Mouse (Mus musculus): Measurements from ENCODE around the gene Eif4g1. TPM values are rescaled to one million over a fixed set of nuclear protein-coding genes. Genes with fewer than 3 reads are reported as not detected.

Gene Eif4g1
- polyA plus RNA-seq, 1 experiment from 2014 or later, result 177 TPM

DNA sequence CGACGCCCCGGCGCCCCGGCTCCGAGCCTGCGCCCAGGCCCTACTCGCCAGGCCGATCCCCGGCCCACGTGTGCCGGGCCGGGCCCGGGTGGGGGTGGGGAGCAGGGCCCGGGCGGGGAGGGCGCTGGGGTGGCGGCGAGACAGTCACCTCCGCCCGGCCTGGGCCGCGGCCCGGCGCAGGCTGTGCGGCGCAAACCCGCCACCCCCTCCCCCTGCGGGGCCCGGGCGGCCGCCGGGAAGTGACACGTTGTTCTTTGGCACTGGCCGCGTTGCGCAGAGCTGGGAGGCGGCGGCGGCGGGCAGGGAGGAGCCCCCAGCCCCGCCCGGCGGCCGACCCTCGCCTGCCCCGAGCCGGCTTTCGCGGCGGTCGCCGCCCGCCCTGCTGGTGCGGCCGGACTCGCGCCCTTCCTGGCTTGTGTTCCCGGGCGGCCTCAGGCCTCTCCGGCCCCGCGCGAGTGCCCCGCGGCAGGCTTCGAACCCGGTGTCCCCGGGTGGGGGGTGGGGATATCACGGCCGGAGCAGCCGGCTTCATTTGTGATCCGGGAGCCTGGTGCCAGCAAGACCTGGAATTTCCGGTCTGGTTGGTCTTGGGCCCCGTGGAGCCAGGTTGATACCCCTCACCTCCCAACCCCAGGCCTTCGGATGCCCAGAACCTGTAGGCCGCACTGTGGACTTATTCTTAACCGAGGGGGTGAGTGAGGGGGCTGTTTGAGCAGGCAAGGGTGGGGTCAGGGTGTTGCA is 5.0 kb downstream of the Eif4g1 start:
- Histone ChIP-seq H3K9me3 (replicated peaks) (no peaks in the 10 kb centered on the region), H3K4me2 (replicated peaks) (peak overlapping the region; percentile 95), H3K27me3 (no peaks in the 10 kb centered on the region), H3K27ac (replicated peaks) (peak overlapping the region; percentile 91), H3K9ac (peak overlapping the region; percentile 75), H3K36me3 (peaks cover 33% of the 10 kb centered on the region), H3K4me3 (replicated peaks) (peak overlapping the region; percentile 69), H3K4me1 (peaks cover 29% of the 10 kb centered on the region)
- under 1% methylated on average over 59 of the region's 78 CpGs for WGBS
- ATAC-seq (ENCODE audit: insufficient number of reproducible peaks, low FRiP score, low TSS enrichment, low read depth), result peak; percentile 79; the same call in 1 of the 2 replicates

- H3K9me3 ChIP-seq (replicated peaks), result no peaks in the 10 kb centered on the region
- peak overlapping the region; percentile 75 for H3K9ac ChIP-seq
- H3K4me1 ChIP-seq, result peaks cover 29% of the 10 kb centered on the region
- peak overlapping the region; percentile 91 for H3K27ac ChIP-seq (replicated peaks)
- H3K4me2 ChIP-seq (replicated peaks), result peak overlapping the region; percentile 95
- 4% methylated on average over 14 of the region's 14 CpGs for WGBS
- no peaks in the 10 kb centered on the region for H3K27me3 ChIP-seq
- no peak for ATAC-seq (ENCODE audit: insufficient number of reproducible peaks, low FRiP score, low TSS enrichment, low read depth)
- peak overlapping the region; percentile 69 for H3K4me3 ChIP-seq (replicated peaks)
- H3K36me3 ChIP-seq, result peaks cover 39% of the 10 kb centered on the region
Measured at GRCm38 (mm10) chr16:20673706-20674303, 5.7 kb downstream of the Eif4g1 start.

GRCm38 (mm10) chr16:20675213-20675612 is 7.1 kb downstream of the Eif4g1 start:
- H3K27ac ChIP-seq (replicated peaks), result no peak overlapping the region
- H3K4me3 ChIP-seq (replicated peaks), result 0 out of 2 replicates have a peak overlapping the region, but pooled peaks have one; percentile 69
- WGBS, result 94% methylated on average over 6 of the region's 6 CpGs

DNA sequence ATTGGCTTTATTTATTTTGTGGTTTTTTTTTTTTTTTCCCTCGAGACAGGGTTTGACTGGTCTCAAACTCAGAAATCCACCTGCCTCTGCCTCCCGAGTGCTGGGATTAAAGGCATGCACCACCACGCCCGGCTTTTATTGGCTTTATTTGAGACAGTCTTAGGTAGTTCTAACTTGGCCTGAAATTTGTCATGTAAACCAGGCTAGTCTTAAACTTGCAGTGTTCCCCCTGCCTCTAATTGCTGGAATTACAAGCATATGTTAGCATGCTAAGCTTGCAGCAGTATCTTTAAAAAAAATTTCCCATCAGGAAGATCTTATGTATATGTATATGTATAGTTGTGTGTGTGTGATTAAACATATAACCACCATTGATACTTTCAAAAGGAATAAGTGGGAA is 8.6 kb downstream of the Eif4g1 start:
- H3K9me3 ChIP-seq (replicated peaks), result no peaks in the 10 kb centered on the region
- H3K4me3 ChIP-seq (replicated peaks), result no peak overlapping the region
- H3K4me1 ChIP-seq, result peaks cover 29% of the 10 kb centered on the region
- ATAC-seq (ENCODE audit: insufficient number of reproducible peaks, low FRiP score, low TSS enrichment, low read depth), result no peak
- WGBS, result 55% methylated on average over 4 of the region's 4 CpGs
- H3K9ac ChIP-seq, result no peak overlapping the region
- H3K27me3 ChIP-seq, result no peaks in the 10 kb centered on the region
- H3K27ac ChIP-seq (replicated peaks), result no peak overlapping the region
- peaks cover 67% of the 10 kb centered on the region for H3K36me3 ChIP-seq
- no peak overlapping the region for H3K4me2 ChIP-seq (replicated peaks)

More at GRCm38 (mm10) chr16:20675213-20675612, 7.1 kb downstream of the Eif4g1 start:
- peaks cover 29% of the 10 kb centered on the region for H3K4me1 ChIP-seq
- H3K4me2 ChIP-seq (replicated peaks), result no peak overlapping the region
- no peak overlapping the region for H3K9ac ChIP-seq
- no peaks in the 10 kb centered on the region for H3K9me3 ChIP-seq (replicated peaks)
- ATAC-seq (ENCODE audit: insufficient number of reproducible peaks, low FRiP score, low TSS enrichment, low read depth), result no peak
- H3K27me3 ChIP-seq, result no peaks in the 10 kb centered on the region
- peaks cover 52% of the 10 kb centered on the region for H3K36me3 ChIP-seq

DNA sequence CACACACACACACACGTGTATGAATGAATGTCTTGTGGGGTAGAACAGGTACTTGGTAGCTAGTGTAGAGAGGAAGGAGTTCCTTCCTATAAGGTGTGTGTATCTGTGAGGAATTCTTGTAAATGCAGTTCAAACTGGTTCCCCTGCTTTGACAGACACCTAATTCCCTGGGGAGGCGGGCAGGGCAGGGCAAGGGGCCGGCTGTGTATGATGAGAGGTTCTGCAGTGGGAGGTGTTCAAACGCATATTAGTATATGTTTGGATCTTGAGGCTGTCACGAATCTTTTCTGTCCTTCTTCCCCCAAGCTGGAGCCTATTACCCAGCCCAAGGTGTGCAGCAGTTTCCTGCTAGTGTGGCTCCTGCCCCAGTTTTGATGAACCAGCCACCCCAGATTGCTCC is 9.3 kb downstream of the Eif4g1 start:
- 67% methylated on average over 5 of the region's 5 CpGs for WGBS
- no peaks in the 10 kb centered on the region for H3K27me3 ChIP-seq
- no peak overlapping the region for H3K9ac ChIP-seq
- H3K9me3 ChIP-seq (replicated peaks), result no peaks in the 10 kb centered on the region
- peaks cover 74% of the 10 kb centered on the region for H3K36me3 ChIP-seq
- no peak overlapping the region for H3K4me3 ChIP-seq (replicated peaks)
- no peak overlapping the region for H3K4me2 ChIP-seq (replicated peaks)
- peaks cover 25% of the 10 kb centered on the region for H3K4me1 ChIP-seq
- 0 out of 2 replicates have a peak overlapping the region, but pooled peaks have one; percentile 2 for H3K27ac ChIP-seq (replicated peaks)
- no peak for ATAC-seq (ENCODE audit: insufficient number of reproducible peaks, low FRiP score, low TSS enrichment, low read depth)

GRCm38 (mm10) chr16:20677974-20678675 is 10.0 kb downstream of the Eif4g1 start:
- Histone ChIP-seq H3K4me2 (replicated peaks) (no peak overlapping the region), H3K36me3 (peaks cover 81% of the 10 kb centered on the region), H3K9ac (no peak overlapping the region), H3K27ac (replicated peaks) (0 out of 2 replicates have a peak overlapping the region, but pooled peaks have one; percentile 2), H3K9me3 (replicated peaks) (no peaks in the 10 kb centered on the region), H3K4me3 (replicated peaks) (no peak overlapping the region), H3K4me1 (peaks cover 25% of the 10 kb centered on the region), H3K27me3 (no peaks in the 10 kb centered on the region)
- peak; percentile 24; the same call in 1 of the 2 replicates for ATAC-seq (ENCODE audit: insufficient number of reproducible peaks, low FRiP score, low TSS enrichment, low read depth)
- 70% methylated on average over 10 of the region's 10 CpGs for WGBS

- Histone ChIP-seq H3K4me3 (replicated peaks) (no peak overlapping the region), H3K27ac (replicated peaks) (no peak overlapping the region), H3K27me3 (no peaks in the 10 kb centered on the region), H3K9me3 (replicated peaks) (no peaks in the 10 kb centered on the region), H3K4me1 (peaks cover 34% of the 10 kb centered on the region), H3K9ac (no peak overlapping the region), H3K4me2 (replicated peaks) (no peak overlapping the region), H3K36me3 (peaks cover 65% of the 10 kb centered on the region)
- ATAC-seq (ENCODE audit: insufficient number of reproducible peaks, low FRiP score, low TSS enrichment, low read depth), result no peak
- WGBS, result 87% methylated on average over 3 of the region's 3 CpGs
Measured at GRCm38 (mm10) chr16:20690774-20691173, 22.7 kb downstream of the Eif4g1 start.

DNA sequence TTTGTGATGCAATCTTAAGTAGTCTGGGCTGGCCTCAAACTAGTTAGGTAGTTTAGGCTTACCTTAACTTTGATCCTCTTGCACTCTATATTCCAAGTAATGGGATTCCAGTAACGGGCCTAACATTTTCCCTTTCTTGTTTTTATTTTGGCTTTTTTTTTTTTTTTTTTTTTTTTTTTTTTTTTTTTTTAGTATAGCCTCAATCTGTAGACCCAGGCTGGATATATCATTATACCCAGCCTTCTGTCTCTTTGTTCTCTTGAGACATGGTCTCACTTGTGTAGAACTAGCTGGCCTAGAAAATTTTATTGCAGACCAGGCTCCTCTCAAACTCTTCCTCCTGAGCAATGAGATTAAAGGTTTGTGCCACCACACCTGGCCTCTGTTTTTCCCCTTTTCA is 23.5 kb downstream of the Eif4g1 start:
- no peak for ATAC-seq (ENCODE audit: insufficient number of reproducible peaks, low FRiP score, low TSS enrichment, low read depth)
- no peak overlapping the region for H3K4me3 ChIP-seq (replicated peaks)
- no peak overlapping the region for H3K27ac ChIP-seq (replicated peaks)
- no peaks in the 10 kb centered on the region for H3K9me3 ChIP-seq (replicated peaks)
- peaks cover 43% of the 10 kb centered on the region for H3K4me1 ChIP-seq
- H3K27me3 ChIP-seq, result no peaks in the 10 kb centered on the region
- H3K4me2 ChIP-seq (replicated peaks), result no peak overlapping the region
- H3K36me3 ChIP-seq, result peaks cover 57% of the 10 kb centered on the region
- no peak overlapping the region for H3K9ac ChIP-seq
- 63% methylated on average over 1 of the region's 1 CpGs for WGBS

- H3K4me3 ChIP-seq (replicated peaks), result peak overlapping the region; percentile 72; the same call in 1 of the 2 replicates
- peaks cover 44% of the 10 kb centered on the region for H3K4me1 ChIP-seq
- no peak for ATAC-seq (ENCODE audit: insufficient number of reproducible peaks, low FRiP score, low TSS enrichment, low read depth)
- H3K27me3 ChIP-seq, result no peaks in the 10 kb centered on the region
- peak overlapping the region; percentile 94; the same call in 1 of the 2 replicates for H3K27ac ChIP-seq (replicated peaks)
- WGBS, result 37% methylated on average over 16 of the region's 16 CpGs
- peaks cover 49% of the 10 kb centered on the region for H3K36me3 ChIP-seq
- no peaks in the 10 kb centered on the region for H3K9me3 ChIP-seq (replicated peaks)
- peak overlapping the region; percentile 86; the same call in 1 of the 2 replicates for H3K4me2 ChIP-seq (replicated peaks)
- H3K9ac ChIP-seq, result no peak overlapping the region
Measured at GRCm38 (mm10) chr16:20692241-20692965, 24.3 kb downstream of the Eif4g1 start.

- Histone ChIP-seq H3K9me3 (replicated peaks) (no peaks in the 10 kb centered on the region), H3K4me2 (replicated peaks) (peak within 1 kb of the TSS; percentile 86), H3K27ac (replicated peaks) (peak within 1 kb of the TSS; percentile 94), H3K9ac (peak within 1 kb of the TSS; percentile 63), H3K27me3 (no peaks in the 10 kb centered on the region), H3K4me1 (peaks cover 44% of the 10 kb centered on the region), H3K36me3 (peaks cover 41% of the 10 kb centered on the region), H3K4me3 (replicated peaks) (peak within 1 kb of the TSS; percentile 72)
- WGBS, result under 1% methylated on average over 36 of the region's 37 CpGs
- peak; percentile 92 for ATAC-seq (ENCODE audit: insufficient number of reproducible peaks, low FRiP score, low TSS enrichment, low read depth)
Measured at GRCm38 (mm10) chr16:20693111-20693701, 25.1 kb downstream of the Eif4g1 start, which contains the start of gene Fam131a. Gene Fam131a, plus strand, starts transcription at chr16:20693241.

Measured in embryonic facial prominence, embryonic 15.5 days (tissue).